Mouse (Mus musculus) T-helper 17 cell (primary cell): ENCODE measurements at regions not wholly inside any gene's neighbourhood (a gene's known extent, or its start where the extent isn't known, plus 50 kb on each side); places are given as distances from the start of the nearest gene placed in this dataset.
"Not testable (repeated sequence)": the region's sequence is repeated elsewhere in the genome, so short reads cannot be mapped to it uniquely, and the experiment has no call there.

Experiments used
- in situ Hi-C, 2 experiments: fragments of 300-600 bp; cut with MboI, MseI; formaldehyde crosslinking; loops; 1 replicate in 1 of 2; 2 replicates in 1 of 2; pipeline ENCODE4 v1.15.1; 2025; ENCODE audit warnings: high pct_unique_total_duplicates in 2 of 2

GRCm38 (mm10) chr7:111969198-111969887 lies 54.0 kb upstream of the Usp47 start:
- in situ Hi-C loops: loop anchor here (5.0 to 10.0 kb wide), 2 partner anchors 175 to 187 kb away; no protein-coding TSS in a partner anchor

- in situ Hi-C loops: loop anchor here (5.0 to 10.0 kb wide), 2 partner anchors 173 to 186 kb away; no protein-coding TSS in a partner anchor
Measured at GRCm38 (mm10) chr7:111968261-111968660, 55.0 kb upstream of the Usp47 start.

- in situ Hi-C loops: loop anchor here (5.0 to 10.0 kb wide), 2 partner anchors 172 to 184 kb away; no protein-coding TSS in a partner anchor
Measured at GRCm38 (mm10) chr7:111966716-111967115, 56.6 kb upstream of the Usp47 start.

DNA sequence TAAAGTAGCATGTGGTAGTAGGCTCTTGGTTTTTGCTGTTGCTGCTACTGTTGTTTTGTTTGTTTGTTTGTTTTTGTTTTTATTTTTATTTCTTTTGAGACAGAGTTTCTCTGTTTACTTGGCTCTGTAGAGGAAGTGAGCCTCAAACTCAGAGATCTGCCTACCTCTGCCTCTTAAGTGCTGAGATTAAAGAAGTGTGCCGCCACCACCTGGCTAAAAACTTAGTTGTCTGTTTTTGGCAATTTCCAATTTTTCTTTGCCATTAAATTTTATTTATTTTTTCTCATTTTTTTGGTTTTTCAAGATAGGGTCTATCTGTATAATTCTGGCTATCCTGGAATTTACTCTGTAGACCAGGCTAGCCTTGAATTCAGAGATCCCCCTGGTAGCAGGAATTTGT lies 59.3 kb upstream of the Usp47 start:
- in situ Hi-C loops: loop anchor here in 1 of 2 experiments (10.0 kb wide), 1 partner anchor 169 kb away; no protein-coding TSS in a partner anchor

DNA sequence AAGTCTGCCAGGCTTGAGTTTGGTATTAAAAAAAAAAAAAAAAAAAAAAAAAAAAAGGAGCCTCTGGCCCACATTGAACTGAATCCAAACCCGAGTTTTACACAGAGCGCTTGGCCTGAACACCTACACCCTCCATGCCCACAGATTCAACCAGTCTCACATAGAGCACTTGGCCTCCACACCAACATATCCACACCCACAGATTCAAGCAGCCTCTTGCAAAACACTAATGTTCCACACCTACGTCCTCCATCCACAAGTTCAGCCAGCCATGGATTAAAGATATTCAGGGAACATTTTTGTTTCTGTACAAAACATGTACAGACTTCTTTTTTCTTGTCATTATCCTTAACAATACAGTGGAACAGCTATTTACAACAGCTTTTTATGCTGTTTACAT lies 63.3 kb upstream of the Usp47 start:
- in situ Hi-C loops: loop anchor here in 1 of 2 experiments (10.0 kb wide), 1 partner anchor 165 kb away; no protein-coding TSS in a partner anchor

GRCm38 (mm10) chr7:111956671-111957070 lies 66.6 kb upstream of the Usp47 start:
- in situ Hi-C loops: no loop called here

- in situ Hi-C loops: no loop called here
Measured at GRCm38 (mm10) chr7:111939631-111940030, 83.7 kb upstream of the Usp47 start.

DNA sequence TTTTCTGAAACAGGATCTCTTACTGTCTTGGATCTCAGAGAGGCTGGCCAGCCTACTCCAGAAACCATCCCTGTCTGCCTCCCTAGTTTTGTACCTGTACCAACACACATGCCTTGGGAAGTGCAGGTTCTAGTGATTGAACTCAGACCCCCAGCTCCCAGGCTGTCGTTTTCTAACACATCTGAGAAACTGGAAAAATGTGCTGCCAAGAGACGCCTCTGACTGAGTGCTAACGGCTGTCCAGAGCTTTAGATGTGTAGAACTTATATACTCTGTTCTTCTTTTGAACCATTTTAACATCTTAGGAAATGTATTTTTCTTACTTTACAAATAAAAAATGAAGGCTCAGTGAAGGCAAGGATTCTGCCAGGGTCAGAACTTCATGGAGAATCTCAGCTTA lies 85.8 kb upstream of the Usp47 start:
- in situ Hi-C loops: no loop called here

GRCm38 (mm10) chr7:111937102-111937501 lies 86.2 kb upstream of the Usp47 start:
- in situ Hi-C loops: no loop called here

- in situ Hi-C loops: no loop called here
Measured at GRCm38 (mm10) chr7:111932725-111933124, 90.6 kb upstream of the Usp47 start.

DNA sequence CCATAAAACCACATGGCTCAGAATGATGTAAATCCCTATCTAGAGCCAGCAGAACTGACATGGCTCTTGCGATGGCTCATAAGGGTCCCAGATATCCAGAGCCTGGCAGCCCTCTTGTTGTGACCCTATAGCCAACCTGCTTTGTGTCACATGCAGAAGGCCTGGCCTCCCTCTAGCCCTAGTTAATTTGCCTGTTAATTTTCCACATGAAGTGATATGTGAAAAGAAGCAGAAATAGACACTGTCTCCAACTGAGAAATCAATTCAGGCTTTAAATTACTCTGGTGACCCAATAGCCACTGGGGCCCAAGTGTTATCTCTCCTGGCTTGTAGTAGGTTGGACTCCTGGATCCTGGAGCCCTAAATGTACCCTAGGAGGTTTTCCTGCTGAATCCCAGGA lies 103.3 kb upstream of the Usp47 start:
- in situ Hi-C loops: no loop called here

DNA sequence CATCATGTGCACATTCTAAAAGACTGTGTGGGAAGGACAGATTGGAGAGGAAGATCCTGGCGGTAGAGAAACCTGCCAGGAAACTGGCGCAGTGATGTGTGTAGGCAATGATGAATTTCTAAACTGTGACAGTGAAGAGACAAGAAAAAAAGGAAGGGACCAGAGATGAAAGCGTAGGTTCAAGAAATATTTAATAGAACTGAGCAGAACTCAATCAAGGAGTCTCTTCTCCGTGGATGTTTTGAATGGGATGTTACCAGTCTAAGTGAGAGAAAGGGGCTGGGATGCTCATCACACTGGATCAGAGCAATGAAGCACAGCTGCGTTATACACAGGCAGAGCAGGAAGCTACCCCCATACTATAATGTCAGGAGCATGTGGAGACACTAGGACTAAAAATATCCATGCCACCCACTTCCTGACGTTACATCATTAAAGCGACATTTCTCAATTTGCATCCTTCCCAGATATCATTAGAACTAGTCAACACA lies 119.5 kb upstream of the Usp47 start:
- in situ Hi-C loops: no loop called here

DNA sequence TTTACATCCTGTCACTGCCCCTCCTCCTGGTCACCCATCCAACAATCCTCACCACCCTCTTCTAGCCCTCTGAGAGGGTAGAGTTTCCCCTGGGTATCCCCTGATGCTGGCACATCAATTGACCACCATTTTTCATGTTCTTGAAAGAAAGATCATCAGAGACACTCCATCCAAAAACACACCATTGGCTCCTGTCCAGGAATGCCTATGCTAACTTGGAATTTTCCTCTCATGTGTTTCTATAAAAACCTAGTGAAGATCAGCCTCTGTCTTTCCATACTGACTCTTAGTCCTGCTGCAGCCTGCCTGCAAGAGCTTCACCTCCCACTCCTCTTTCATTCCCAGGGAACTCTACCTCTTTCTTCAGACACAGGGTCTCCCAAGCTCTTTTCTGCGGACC lies 117.2 kb upstream of the Galnt18 start:
- in situ Hi-C loops: no loop called here

DNA sequence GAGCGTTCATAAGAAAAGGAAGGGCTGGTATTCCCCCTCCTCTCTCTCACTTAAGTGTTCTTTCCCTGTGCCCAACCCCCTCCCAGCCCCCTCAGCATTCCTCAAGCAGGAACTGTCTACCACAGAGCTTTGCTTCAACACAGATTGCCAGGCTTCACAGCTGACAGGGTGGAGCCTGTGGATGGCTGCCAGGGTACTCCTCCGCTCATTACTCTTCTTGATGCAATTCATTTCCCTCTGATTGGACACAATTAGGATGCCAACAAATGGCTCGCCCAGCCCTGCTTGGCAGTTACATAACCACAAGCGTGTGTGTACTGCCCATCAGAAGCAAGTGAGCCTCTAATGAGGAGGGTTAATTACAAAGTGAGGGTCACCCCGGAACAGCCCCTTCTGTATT lies 116.5 kb upstream of the Galnt18 start:
- in situ Hi-C loops: no loop called here

- in situ Hi-C loops: no loop called here
Measured at GRCm38 (mm10) chr7:111882991-111883390, 103.2 kb upstream of the Galnt18 start.

DNA sequence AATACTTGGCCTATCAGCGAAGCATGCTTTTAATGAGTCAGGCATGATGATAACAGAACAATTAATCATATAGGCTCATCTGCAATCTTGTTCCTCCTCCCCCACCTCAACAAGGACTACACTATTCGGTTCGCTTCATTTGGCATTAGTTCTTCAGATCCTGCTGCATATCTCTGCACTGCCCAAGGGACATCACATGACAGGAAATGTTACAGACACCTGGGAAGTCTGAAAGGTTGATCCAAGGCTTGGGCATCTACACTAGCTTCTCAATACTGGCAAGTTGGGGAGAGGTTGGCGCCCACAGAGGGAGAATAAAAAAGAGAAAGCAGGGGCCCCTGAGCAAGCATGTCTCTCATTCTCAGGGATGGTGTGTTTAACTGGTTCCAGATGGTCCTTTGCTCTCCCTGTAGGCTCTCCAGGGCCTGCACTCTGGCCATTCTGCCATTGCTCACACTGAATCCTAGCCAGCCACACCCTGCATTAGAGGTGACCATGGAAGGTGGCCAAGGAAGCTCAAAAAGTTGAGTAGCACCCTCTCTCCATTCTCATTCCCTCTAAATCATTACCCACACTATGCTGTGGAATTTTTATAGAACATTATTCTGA lies 100.4 kb upstream of the Galnt18 start:
- in situ Hi-C loops: no loop called here

DNA sequence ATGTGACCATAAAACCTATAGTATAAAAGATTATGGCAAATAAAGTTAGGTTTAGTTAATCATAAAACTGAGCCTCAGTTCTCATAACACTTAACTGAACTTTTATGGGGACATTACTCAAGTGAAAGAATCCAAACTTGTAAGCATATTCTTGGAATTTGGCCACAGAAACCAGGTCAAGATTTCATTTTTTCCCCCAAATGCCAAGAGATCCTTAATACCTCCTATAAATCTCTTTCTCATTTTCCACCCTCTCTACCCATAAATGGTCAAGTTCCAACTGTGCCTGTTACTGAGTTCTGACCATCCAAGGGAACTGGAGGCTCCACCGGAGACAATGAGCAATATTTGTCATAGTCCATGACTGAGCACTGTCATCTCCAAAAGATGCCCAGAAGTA lies 97.8 kb upstream of the Galnt18 start:
- in situ Hi-C loops: no loop called here

- in situ Hi-C loops: no loop called here
Measured at GRCm38 (mm10) chr7:111875949-111876348, 96.2 kb upstream of the Galnt18 start.

DNA sequence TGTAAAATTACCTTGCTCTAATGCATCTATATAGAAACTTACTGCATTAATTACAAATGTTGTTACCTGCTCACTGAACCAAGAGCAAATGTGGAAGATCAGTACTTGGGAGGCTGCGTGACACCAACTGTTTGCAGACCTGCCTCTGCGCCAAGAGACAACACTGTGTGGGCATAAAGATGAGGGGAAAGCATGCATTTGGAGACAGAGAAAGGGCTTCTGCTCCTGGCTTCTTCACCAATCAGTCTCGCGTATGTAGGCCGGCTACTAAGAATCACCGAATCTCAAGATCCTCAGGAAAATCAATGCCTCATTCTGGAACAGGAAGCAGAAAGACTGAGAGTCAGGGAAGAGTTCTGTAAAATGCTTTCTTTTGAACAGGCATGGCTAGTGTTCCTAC lies 89.6 kb upstream of the Galnt18 start:
- in situ Hi-C loops: no loop called here

GRCm38 (mm10) chr7:111863035-111863434 lies 83.3 kb upstream of the Galnt18 start:
- in situ Hi-C loops: loop anchor here in 1 of 2 experiments (5.0 kb wide), 1 partner anchor 36 kb away; no protein-coding TSS in a partner anchor

- in situ Hi-C loops: not testable (repeated sequence)
Measured at GRCm38 (mm10) chr7:111858291-111858690, 78.5 kb upstream of the Galnt18 start.

GRCm38 (mm10) chr7:111856977-111857376 lies 77.2 kb upstream of the Galnt18 start:
- in situ Hi-C loops: no loop called here

GRCm38 (mm10) chr7:111855309-111855708 lies 75.5 kb upstream of the Galnt18 start:
- in situ Hi-C loops: no loop called here
